Mouse (Mus musculus) intestine, postnatal 0 days (tissue): ENCODE data around the gene Fmnl1. TPM values are rescaled to one million over a fixed set of nuclear protein-coding genes. Genes with fewer than 3 reads are reported as not detected.
A peak's percentile ranks its signal among the peaks of the same experiment; 100 is the strongest.

Experiments
- ATAC-seq: fragments of 200-750 bp; cut with Nextera tagmentation; 2 replicates; pipeline ENCODE4 v1.8.0; 2017; ENCODE audit warnings: mild to moderate bottlenecking, moderate TSS enrichment, moderate library complexity
- H3K27ac ChIP-seq: fragments of 300-500 bp; sonication (generic); 2 replicates; pipeline ENCODE4 v1.5.1; 2014; ENCODE audit warnings: mild to moderate bottlenecking, low read depth, low read length, moderate library complexity
- H3K27me3 ChIP-seq: fragments of 300-500 bp; sonication (generic); replicated peaks from 2 replicates; pipeline ENCODE4 v1.6.1; 2014; ENCODE audit warnings: low read length, mixed read lengths; ENCODE audit not compliant: control insufficient read depth, insufficient read depth
- H3K36me3 ChIP-seq: fragments of 300-500 bp; sonication (generic); 2 replicates; pipeline ENCODE4 v1.6.1; 2014; ENCODE audit warnings: mild to moderate bottlenecking, moderate library complexity; ENCODE audit not compliant: control insufficient read depth, insufficient read depth
- H3K4me1 ChIP-seq: fragments of 300-500 bp; sonication (generic); replicated peaks from 2 replicates; pipeline ENCODE4 v1.6.1; 2014; ENCODE audit warnings: antibody characterized with exemption, low read length, mixed read lengths; ENCODE audit not compliant: control insufficient read depth, insufficient read depth
- H3K4me2 ChIP-seq: fragments of 300-500 bp; sonication (generic); replicated peaks from 2 replicates; pipeline ENCODE4 v1.6.1; 2014; ENCODE audit warnings: low read depth, mild to moderate bottlenecking, moderate library complexity
- H3K4me3 ChIP-seq: fragments of 300-500 bp; sonication (generic); 2 replicates; pipeline ENCODE4 v1.5.1; 2014; ENCODE audit warnings: low read depth, low read length
- H3K9ac ChIP-seq: fragments of 300-500 bp; sonication (generic); 2 replicates; pipeline ENCODE4 v1.6.1; 2014; ENCODE audit warnings: mild to moderate bottlenecking, low read depth, low read length
- H3K9me3 ChIP-seq: fragments of 300-500 bp; sonication (generic); 2 replicates; pipeline ENCODE4 v1.6.1; 2016; ENCODE audit warnings: mixed run types; ENCODE audit not compliant: control insufficient read depth
- CTCF ChIP-seq: sonication (generic); IDR thresholded peaks from 2 replicates; pipeline ENCODE4 v1.5.1; 2016; ENCODE audit warnings: low read depth, mild to moderate bottlenecking, control low read depth, antibody characterized with exemption, moderate library complexity
- WGBS: fragments of 180-500 bp; shearing (Covaris S2); extraction: QIAGEN DNeasy Blood & Tissue Kit; methylation state at CpG from one replicate; pipeline ENCODE4 v1.1.7; 2014; 5-methylcytosine and 5-hydroxymethylcytosine counted together
- polyA plus RNA-seq: library from polyadenylated mRNA; unstranded; fragments of >200 nt; fragmentation: Nextera tagmentation; extraction: Ambion mirVana; gene quantifications from 2 replicates; pipeline ENCODE4 v1.2.1, GENCODE M21; 2015

Gene Fmnl1
- polyA plus RNA-seq, 1 experiment from 2014 or later: 1.0 TPM

- no peak overlapping the region for H3K4me2 ChIP-seq
- H3K36me3 ChIP-seq: no peaks in the 10 kb centered on the region
- no peak overlapping the region for H3K4me3 ChIP-seq
- no peaks in the 10 kb centered on the region for H3K9me3 ChIP-seq
- TF ChIP-seq CTCF: 0 out of 2 replicates have a peak, but pooled peaks have one; percentile 10
- peaks cover 30% of the 10 kb centered on the region for H3K27me3 ChIP-seq
- H3K4me1 ChIP-seq: no peaks in the 10 kb centered on the region; the same call in 1 of the 2 replicates
- no peak overlapping the region for H3K27ac ChIP-seq
- ATAC-seq: no peak
- H3K9ac ChIP-seq: no peak overlapping the region
- 43% methylated on average over 6 of the region's 6 CpGs for WGBS
Observed at GRCm38 (mm10) chr11:103201664-103202063, 30.8 kb downstream of the Fmnl1 start.

- Histone ChIP-seq H3K9me3 (no peaks in the 10 kb centered on the region), H3K4me2 (no peak overlapping the region), H3K9ac (no peak overlapping the region), H3K27ac (no peak overlapping the region), H3K27me3 (peaks cover 25% of the 10 kb centered on the region), H3K4me3 (no peak overlapping the region), H3K4me1 (no peaks in the 10 kb centered on the region; the same call in 1 of the 2 replicates), H3K36me3 (no peaks in the 10 kb centered on the region)
- TF ChIP-seq CTCF: no peak
- ATAC-seq: no peak
Observed at GRCm38 (mm10) chr11:103202376-103202775, 31.5 kb downstream of the Fmnl1 start.

GRCm38 (mm10) chr11:103206203-103206602 lies 35.3 kb downstream of the Fmnl1 start:
- Histone ChIP-seq H3K4me2 (no peak overlapping the region), H3K4me1 (no peaks in the 10 kb centered on the region), H3K27me3 (no peaks in the 10 kb centered on the region), H3K9me3 (no peaks in the 10 kb centered on the region), H3K27ac (no peak overlapping the region), H3K36me3 (no peaks in the 10 kb centered on the region), H3K9ac (no peak overlapping the region), H3K4me3 (no peak overlapping the region)
- WGBS: 92% methylated on average over 6 of the region's 6 CpGs
- ATAC-seq: no peak
- TF ChIP-seq CTCF: no peak

- no peaks in the 10 kb centered on the region for H3K4me1 ChIP-seq
- H3K27ac ChIP-seq: no peak within 1 kb of the TSS
- H3K9me3 ChIP-seq: no peaks in the 10 kb centered on the region
- no peak within 1 kb of the TSS for H3K4me3 ChIP-seq
- H3K9ac ChIP-seq: no peak within 1 kb of the TSS
- no peaks in the 10 kb centered on the region for H3K27me3 ChIP-seq
- ATAC-seq: no peak
- H3K4me2 ChIP-seq: no peak within 1 kb of the TSS
- no peak for TF ChIP-seq CTCF
- H3K36me3 ChIP-seq: no peaks in the 10 kb centered on the region
- 90% methylated on average over 3 of the region's 3 CpGs for WGBS
Observed at GRCm38 (mm10) chr11:103208458-103208857, 37.6 kb downstream of the Fmnl1 start, which contains the start of gene 1700023F06Rik. Gene 1700023F06Rik, minus strand, starts transcription at chr11:103208558.

- WGBS: 59% methylated on average over 8 of the region's 8 CpGs
- no peaks in the 10 kb centered on the region for H3K36me3 ChIP-seq
Observed at GRCm38 (mm10) chr11:103210291-103210690, 39.4 kb downstream of the Fmnl1 start.

GRCm38 (mm10) chr11:103213712-103214111 lies 42.8 kb downstream of the Fmnl1 start:
- Histone ChIP-seq H3K36me3 (no peaks in the 10 kb centered on the region), H3K4me2 (no peak overlapping the region), H3K27me3 (no peaks in the 10 kb centered on the region), H3K27ac (no peak overlapping the region), H3K4me3 (no peak overlapping the region), H3K9ac (no peak overlapping the region), H3K4me1 (no peaks in the 10 kb centered on the region), H3K9me3 (no peaks in the 10 kb centered on the region)
- TF ChIP-seq CTCF: peak; percentile 38
- ATAC-seq: no peak
- WGBS: 85% methylated on average over 5 of the region's 5 CpGs

More at GRCm38 (mm10) chr11:103210291-103210690, 39.4 kb downstream of the Fmnl1 start:
- Histone ChIP-seq H3K4me3 (no peak overlapping the region), H3K9ac (no peak overlapping the region), H3K4me1 (no peaks in the 10 kb centered on the region), H3K27ac (no peak overlapping the region), H3K27me3 (no peaks in the 10 kb centered on the region), H3K9me3 (no peaks in the 10 kb centered on the region), H3K4me2 (no peak overlapping the region)
- TF ChIP-seq CTCF: no peak
- ATAC-seq: no peak

GRCm38 (mm10) chr11:103215355-103215754 lies 44.4 kb downstream of the Fmnl1 start:
- Histone ChIP-seq H3K4me3 (no peak overlapping the region), H3K9ac (no peak overlapping the region), H3K27ac (no peak overlapping the region), H3K9me3 (no peaks in the 10 kb centered on the region), H3K27me3 (no peaks in the 10 kb centered on the region), H3K4me1 (no peaks in the 10 kb centered on the region), H3K36me3 (0 out of 2 replicates have a peak, but pooled peaks cover 3% of the 10 kb centered on the region), H3K4me2 (no peak overlapping the region)
- 47% methylated on average over 1 of the region's 1 CpGs for WGBS
- TF ChIP-seq CTCF: no peak
- no peak for ATAC-seq
